Mouse (Mus musculus) spleen, adult 12 weeks (tissue): ENCODE results near the gene Rtn4r.

Experiments
- DNase-seq: peaks from one replicate; pipeline ENCODE4 v3.0.0; 2022; ENCODE audit warnings: low spot score

Rtn4r gene

DNA sequence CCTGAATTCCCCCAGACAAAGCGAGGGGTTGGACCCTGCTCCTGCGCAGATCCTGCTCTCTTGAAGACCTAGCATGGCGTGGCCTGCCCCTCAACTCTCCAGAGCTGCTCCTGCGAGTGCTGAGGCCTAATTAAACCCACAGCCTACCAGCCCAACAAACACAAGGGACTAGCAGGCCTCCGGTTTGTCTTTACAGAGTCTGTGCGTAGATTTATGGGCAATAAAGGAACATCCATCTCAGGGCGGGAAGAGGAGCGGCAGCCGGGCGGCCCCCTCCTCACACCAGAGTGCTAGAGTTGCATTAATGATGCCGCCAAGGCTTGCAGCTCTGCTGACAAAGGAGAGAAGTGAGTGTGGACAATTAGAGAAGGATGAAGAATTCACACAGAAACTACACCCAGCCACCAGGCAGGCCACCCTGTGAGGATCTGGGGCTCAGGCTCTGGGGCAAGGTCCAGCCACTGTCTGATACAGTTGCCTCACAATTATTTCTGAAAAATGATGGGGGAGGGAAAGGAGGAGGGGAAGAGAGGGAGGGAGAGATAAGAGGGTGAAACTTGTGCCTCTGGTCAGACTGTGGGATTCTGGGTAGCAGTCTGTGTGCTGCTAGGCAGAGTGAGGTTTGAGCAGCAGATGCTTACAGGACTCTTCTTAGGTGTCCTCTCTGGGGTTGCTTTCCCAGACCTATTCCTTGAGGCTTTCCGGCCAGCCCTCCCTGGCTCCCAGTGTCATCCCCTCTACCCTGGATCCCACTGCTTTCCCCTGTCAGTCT is 29.3 kb downstream of the Rtn4r start:
- DNase-seq, result no peak

DNA sequence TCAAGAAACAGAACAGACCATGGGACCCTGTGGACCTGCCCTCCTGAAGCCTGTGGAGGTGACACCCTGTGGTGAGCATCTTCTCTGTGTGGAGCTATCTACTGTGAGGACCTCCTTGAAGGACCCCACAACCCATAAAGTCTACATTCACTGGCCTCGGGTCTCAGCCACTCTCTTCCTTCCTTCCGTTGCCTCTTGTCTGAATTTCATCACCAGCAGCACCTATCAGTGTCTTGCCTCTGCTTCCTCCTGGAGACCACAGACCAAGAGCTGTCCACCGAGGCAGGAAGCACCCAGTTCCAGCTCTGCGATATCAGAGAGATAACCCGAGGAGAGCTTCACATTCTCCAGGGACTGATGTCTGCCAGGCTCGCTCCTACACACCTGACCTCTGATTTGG is 31.8 kb downstream of the Rtn4r start:
- DNase-seq, result no peak

DNA sequence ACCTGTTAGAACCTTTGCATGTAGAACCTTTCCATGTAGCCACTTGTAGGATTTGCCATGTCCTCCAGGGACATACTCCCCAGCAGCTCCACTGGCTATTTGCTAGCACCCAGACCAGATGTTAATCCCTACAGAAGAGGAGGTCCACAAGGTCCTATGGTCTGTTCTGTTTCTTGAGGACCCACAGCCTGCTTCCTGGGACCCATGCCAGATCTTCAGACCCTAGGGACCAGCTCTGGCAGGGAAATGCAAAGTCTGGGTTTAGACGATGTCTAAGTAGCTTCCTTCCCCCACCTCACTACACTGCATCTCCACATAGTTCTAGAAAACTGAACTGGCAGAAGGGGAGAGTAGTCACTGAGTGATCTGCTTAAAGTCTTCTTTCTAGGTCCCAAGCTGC is 32.3 kb downstream of the Rtn4r start:
- DNase-seq, result no peak

DNA sequence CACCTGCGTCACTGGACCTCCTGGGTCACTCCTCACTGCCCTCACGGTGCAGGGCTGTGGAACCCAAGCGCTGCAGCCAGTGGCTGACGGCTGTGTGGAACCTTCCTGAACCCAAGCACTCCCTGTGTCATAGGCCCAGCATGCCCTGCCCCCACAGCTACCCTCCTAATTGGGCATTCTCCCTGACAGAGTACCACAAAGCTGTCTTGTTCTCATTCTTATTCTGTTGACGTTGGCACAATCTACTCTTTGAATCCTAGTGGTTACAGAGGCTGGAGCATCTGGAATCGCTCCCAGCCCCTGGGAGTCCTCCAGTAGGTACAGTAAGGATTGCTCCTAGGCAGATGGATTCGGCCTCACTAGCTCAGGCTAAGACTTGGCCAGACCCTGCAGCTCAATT is 33.1 kb downstream of the Rtn4r start:
- DNase-seq, result no peak

DNA sequence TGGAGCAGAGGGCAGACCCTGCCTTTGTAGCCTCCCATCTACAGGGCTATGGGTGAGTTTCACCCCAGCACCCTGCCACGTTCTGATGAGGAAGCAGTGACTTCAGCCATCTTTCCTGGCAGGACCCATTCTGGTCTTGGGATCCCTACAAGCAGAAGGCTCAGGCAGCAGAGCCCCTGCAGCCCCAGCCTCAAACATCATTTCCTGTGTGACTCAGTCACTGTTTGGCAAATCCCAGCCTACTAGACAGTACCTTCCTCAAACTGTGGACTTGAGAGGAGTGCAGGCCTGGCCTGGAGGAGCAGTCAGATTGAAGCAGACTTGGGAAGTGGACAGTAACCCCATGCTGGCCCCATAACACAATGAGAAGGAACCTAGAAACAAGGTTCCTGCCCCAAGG is 33.7 kb downstream of the Rtn4r start:
- DNase-seq, result no peak

DNA sequence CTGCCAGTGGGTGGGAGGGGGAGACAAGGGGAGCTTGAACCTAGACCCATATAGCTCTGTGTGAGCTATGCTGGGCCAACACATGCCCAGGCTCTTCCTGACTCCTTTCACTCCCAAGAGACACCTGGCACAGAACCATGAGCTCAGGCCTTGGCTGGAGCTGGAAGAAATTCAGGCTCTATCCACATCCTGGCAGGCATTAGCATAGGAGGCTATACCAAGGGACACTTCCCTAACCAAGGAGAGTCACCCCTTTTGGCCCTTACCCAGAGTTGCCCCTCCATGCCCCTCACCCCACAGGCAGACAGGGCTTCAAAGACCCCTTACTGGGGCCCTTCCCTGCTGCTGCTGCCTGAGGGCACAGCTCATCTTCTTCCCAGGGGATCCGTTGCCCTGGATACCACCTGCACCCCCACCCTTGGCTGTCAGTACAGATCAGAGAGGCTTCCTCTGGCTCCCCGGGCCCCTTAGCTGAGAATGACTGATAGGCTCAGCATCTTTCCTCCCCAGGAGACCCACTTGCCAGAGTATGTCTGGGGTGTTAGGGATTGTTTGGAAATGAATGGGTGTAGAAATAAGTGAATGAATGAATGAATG is 37.3 kb downstream of the Rtn4r start:
- no peak for DNase-seq

DNA sequence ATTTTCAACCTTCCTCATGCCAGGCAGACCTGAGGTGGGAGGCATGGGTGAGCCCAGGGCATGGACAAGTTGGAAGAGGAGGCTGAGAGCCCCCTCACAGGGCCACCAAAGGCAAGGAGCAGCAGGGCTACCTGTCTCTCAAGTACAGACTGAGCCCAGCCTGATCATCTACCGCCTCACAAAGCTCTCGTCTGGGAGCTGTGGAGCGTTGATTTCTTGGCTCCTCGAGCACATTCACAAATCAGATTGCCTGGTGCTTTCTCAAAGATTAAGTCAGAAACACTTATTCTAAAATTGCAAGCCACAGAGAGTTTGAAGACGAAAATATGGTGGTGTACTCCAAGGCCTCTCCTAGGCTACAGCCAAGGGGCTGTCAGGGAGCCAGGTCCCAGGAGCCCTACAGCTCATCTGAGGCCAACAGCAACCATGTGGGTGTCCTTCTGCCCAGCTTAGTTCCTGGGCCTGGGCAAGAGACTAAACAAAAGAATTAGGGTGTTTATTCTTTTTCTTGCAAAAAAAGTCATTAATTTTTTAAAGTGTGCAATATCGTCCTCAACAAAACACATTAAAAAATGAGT is 39.3 kb downstream of the Rtn4r start:
- DNase-seq, result no peak

DNA sequence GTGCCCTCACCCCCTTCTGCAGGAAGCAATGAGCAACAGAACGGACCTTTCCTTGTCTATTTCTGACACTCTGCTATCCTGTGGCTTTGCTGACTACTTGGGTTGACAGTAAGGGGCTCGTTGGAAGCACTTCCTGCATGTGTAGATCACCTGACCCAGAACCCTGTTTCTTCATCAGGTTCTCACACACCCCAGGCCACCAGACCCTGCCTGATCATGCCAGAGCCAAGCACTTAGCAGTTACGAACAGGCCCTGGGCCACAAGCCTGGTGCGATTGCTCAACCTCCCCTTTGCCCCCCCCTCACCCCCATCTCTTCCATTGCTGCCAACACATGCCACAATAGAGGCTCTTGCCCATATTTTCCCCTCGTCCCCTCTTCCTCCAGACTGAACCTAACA is 41.7 kb downstream of the Rtn4r start:
- DNase-seq, result no peak

DNA sequence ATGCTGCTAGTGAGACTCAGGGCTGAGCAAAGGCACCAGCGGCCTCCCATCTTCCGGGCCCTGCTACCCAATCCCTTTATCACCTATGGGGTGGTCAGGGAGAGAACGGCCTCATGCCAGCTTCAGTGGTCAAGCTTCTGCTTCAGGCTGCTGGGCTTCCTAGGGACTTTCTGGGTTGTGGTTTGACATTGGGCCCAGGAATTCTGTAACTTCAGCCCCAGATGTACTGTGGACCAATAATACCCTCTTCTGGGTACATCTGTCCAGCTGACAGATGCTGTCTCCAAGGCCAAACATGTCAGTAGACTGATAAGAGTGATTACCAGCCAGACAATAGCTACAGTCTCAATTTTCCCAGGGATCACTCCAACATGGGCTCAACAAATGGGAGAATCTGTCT is 42.3 kb downstream of the Rtn4r start:
- no peak for DNase-seq

DNA sequence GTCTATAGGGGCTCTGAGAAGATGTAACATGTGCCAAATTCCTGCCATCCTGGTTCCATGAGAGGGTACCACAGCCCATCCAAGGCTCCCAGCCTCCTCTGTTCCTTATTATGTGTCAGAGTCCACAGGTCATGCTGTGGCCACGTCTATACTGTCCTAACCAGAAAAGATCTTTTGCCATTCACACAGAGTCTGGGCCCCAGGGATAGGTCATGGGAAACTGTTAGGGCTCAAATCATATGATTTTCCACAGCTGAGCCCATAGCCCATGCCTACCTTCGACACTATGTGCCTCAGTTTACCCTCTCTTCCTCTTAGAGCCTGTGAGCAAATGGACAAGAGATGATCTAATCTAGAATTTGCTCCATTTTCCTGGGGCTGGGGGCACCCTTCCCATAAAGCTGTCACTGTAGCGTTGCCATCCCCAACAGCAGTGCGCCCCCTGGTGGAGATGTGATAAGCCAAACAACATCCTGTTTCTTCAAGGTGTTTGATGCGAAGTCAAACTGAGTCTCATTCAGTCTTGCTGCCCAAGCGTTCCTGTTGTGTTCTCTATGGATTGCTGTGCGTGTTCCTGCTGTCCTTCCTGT is 44.9 kb downstream of the Rtn4r start:
- DNase-seq, result peak; percentile 40

DNA sequence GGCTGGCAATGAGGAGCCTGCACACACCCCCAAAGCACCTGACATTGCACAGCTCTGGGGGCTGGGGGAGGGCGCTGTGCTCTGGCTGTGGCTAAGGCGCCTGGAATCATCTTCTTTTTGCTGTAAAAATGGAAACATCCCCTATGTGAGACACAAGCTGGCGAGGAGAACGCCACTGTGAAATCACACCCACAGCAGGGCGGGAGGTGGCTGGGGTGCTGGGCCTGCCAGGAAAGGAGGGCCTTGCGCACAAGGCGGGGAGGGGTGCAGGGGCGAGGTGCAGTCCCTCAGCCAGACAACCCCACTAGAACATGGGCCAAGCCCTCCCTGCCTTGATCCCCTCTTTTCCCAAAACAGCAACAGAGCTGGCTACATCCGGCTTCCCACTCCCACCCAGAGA is 45.8 kb downstream of the Rtn4r start:
- DNase-seq, result no peak

DNA sequence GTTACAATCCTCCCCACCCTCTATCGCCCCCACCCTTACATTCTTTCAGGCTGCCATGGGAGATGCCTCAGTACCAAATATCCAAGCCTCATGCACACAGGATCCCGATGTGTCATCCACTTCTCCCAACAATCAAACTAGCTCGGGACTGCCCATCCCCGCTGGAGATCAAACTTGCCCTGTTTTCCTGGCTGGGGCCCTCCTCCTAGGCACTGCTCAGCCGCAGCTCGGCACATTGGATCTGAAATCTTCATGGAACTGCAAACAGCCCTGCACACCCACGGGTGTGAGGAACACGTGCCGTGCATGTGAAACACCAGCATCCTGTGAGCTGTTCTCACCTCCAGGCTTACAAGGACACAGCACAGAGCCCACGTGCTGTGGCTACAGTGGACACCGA is 46.3 kb downstream of the Rtn4r start:
- no peak for DNase-seq

DNA sequence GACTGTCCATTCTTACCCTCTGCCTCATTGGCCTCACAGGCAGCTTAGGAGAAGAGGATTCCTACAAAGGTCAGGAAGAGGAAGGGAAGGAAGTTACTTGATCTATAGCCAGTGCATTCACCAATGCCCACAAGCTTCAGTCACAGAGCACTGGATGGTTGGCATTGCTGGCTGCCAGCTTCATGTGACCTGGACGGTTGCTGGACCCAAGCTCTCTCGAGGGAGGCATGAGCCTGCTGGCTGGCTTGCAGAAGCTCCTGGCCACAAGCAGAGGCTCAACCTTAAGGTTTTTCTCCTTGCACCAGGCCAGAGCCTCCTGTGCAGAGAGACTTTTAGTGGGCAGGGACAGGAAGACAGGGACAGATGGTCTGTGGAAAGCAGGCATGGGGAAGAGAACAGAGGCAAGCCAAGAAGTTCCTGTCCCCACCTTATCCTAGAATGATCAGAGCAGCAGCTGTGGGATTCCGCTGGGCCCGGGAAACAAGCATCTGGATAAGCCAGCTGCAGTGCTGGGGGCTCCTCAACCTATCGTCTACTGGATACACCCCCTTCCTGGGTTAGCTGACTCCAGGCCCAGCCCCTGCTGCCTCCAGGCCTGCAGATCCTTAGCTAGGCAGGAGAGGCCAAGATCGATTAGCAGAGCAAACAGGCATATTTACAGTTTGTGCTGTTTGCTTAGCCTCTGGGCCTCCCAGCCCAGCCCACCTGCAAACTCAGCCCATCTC is 48.5 kb downstream of the Rtn4r start:
- no peak for DNase-seq

DNA sequence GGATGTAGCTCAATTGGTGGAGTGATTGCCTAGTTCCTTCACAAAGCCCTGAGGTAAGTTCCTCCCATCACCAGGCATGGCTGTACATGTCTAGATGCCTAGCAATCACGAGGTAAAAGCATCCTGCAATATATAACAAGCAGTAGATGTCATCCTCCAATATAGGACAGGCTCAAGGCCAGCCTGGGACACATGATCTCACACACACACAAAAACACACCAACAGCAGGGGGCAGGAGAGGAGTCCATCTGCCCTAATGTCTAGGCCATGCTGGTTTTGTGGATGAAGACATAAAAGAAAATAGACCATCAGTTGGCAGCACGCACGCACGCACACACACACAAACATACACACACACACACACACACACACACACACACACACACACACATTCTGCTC is 49.3 kb downstream of the Rtn4r start:
- DNase-seq, result no peak

DNA sequence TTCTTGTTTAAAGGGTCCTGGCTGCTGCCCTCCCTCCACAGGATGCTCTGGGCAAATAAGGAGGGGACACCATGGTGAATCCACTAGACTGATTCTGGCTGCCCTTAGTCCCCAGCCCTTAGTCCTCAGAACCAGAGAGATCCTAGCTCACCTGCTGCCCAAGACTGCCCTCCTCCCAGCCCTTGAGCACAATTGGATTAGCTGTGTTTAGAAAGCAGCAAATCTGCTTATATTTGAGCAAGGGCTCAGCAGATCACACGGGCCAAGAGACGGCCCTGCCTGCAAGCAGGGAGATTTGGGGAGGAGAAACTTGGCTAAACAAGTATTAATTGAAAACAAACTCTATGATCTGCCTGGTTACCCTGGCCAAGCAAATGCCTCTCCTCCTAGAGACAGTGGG is 52.1 kb downstream of the Rtn4r start:
- no peak for DNase-seq

DNA sequence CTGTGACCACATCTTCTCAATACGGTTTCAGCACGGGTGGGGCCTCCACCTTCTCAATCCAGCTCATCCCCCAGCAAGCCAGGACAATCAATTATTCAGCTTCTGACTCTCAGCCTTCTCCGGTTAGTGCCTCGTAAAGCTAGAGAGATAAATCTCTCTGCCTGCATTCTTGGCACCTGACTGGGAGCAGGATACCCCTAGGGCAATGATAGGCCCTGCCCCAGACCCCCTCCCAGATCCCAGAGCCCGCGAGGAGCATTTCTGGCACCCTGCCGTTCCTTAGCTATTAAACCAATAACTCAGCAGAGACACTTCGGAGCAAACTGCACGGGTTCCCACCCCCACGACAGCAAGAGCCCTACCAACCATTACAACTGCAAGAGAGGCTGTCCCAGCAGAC is 54.0 kb downstream of the Rtn4r start:
- no peak for DNase-seq

DNA sequence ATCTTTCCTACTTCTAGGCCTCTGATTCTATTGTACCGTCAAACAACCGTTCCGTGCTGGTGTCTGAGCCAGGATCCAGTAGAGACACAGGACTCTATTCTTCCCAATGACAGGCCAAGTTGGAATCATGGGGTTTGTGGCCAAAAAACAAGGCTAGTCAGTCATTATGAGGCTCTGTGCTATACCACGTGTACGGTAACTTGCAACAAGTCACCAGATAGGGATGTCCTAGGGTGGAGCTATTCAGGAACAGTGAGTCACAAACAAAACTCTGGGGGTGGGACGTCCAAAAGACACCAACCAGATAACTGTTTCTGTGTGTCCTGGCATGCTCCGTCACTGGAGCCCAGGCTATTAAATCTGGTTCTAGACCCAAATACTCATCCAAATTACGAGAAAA is 55.3 kb downstream of the Rtn4r start:
- DNase-seq, result no peak

DNA sequence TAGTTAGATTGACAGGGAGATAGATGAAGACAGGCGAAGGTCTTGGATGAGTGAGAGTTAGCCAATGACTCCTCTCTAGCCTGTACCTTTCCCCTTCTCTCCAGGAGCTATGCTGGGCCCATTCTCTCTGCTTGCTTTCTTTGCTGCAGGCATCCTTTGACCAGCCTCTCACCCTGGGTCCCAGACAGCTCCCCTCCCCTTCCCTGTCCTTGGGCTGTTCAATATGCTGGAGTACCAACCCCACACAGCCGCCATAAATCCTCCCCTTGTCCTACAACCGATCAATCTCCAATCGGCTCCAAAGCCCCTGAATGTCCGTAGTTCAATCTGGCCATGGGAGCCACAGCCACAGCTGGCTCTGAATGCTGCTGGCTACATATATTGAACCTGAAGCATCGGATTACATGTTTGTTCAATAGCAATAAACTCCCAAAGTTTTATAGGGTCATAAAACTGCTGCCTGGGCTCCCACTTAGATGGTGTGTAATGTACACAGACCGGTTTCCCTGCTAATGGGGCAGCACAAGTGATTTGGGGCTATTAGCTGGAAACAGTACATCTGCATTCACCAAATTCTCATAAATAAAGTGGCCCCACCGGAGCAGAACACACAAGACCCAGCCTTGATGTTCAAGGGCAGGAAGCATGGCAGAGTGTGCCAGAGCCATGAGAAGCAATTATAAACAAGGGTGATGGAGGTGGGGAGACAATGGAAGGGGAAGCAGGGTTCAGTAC is 58.4 kb downstream of the Rtn4r start:
- no peak for DNase-seq

DNA sequence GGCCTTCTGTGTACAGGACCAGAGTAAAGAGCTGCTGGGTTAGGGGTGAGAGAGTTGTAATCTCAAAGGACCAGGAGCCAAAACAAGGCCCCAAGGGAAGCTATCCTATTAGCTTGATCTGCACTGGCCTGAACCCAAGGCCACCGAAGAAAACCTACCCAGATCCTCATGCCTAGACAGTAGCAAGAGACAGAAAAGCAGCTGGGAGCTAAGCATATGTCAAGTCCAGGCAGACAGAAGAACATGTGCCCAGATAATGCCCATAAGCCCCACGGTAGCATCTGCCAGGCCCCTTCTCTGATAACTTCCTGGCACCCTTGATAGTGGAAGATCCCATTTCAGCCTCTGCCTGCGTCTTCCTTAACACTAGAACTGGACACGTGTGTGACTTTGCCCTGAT is 59.4 kb downstream of the Rtn4r start:
- DNase-seq, result no peak

DNA sequence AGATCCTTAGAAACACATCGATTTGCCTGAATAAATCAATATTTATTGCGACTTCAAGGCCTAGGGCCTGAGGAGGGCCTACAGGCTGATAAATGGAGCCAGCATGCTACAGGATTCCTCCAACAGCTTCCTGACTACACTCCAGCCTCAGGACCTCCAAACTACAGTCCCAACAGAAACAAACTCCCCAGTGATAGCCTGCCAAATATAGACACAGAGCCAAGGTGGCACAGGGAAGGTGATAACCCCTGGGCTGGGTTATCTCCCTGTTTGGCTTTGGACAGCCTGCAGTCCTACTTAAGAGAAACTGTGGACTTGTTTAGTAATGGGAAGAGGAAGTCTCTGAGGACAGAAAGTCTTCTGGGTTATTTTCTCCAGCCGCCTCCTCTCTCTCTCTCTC is 59.8 kb downstream of the Rtn4r start:
- DNase-seq, result no peak

DNA sequence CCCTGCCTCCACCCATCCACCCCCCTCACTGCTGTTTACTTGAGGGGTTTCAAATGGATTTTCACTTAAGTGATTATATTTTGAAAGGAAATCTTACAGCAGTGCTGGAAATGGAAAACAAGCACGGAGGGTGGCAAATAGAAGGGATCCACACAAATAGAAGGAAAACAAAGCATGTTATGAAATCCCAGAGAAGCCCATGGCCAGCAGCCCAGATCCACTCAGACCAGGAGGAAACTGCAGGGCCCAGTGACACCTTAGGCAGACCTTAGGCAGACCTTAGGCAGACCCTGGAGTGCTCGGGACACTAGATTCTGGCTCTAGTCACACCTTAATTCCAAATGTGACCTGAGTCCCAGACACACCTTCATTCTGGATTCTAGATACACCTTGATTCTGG is 63.6 kb downstream of the Rtn4r start:
- no peak for DNase-seq
